Mouse (Mus musculus) adipocyte (in vitro differentiated cells): ENCODE measurements around the gene Rimkla.
A peak's percentile ranks its signal among the peaks of the same experiment; 100 is the strongest.

ENCODE experiments used
- DNase-seq: peaks from one replicate; pipeline ENCODE4 v3.0.0-alpha.2; 2016; ENCODE audit warnings: low spot score

The Rimkla gene

DNA sequence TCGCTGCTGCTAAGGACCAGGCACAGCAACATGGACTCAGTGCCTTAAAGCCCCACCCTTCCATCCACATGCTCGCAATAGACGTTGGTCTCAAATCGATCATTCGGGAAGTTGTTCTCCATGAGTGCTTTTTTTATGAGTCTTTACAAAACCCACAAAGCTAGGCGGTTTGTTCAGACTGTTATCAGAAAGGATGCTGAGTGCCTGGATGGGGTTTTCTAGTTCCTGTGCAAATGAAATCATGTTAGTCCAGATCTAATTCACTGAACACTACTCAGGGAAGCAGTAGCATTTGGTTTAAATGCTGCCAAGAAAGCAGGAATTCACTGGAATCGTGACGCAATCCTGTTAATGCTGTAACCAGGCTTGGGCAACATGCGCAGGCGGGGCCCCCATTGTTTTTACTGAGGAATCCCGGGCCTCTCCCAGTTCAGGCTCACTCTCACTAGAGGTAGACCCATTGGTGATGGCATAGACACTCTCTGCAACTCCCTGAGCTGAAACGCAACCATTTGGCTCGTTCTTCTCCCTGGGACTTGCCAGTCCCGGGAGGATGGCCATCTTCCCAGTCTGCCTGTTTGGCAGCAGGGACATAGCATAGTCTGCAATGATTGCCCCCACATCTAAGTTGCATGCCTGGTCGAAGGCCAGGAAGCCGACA is 24.6 kb downstream of the Rimkla start:
- DNase-seq, result peak; percentile 69

- no peak for DNase-seq
These were observed 26.6 kb downstream of the Rimkla start for GRCm38 (mm10) chr4:119465841-119466240.

DNA sequence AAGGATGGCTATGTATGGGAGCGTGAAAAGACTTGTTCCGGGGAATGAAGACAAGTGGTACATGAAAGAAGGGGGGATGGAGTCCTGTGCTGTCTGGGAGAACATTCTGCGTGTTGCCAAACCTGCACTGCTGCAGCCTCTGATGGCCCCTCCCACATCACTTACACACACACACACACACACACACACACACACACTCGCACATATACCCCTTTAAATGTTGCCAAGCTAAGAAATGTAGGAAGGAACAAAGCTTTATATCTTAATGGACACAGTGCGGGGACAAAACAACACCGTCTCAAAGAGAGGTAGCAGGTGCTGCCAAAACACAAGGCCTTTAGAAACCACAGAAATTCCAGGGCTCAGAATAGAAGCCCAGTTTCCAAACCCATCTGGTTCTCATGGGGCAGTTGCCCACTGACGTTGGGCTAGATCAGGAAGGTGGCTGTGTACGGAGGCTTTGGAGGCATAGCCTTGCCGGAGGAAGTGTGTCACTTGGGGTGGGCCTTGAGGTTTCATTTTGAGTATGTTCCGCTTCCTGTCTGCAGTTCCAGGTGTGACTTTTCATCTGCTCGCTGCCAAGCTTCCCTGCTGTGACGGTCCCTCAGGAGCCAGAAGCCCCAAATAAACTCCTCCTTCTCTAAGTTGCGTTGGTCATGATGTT is 28.5 kb downstream of the Rimkla start:
- DNase-seq, result no peak

DNA sequence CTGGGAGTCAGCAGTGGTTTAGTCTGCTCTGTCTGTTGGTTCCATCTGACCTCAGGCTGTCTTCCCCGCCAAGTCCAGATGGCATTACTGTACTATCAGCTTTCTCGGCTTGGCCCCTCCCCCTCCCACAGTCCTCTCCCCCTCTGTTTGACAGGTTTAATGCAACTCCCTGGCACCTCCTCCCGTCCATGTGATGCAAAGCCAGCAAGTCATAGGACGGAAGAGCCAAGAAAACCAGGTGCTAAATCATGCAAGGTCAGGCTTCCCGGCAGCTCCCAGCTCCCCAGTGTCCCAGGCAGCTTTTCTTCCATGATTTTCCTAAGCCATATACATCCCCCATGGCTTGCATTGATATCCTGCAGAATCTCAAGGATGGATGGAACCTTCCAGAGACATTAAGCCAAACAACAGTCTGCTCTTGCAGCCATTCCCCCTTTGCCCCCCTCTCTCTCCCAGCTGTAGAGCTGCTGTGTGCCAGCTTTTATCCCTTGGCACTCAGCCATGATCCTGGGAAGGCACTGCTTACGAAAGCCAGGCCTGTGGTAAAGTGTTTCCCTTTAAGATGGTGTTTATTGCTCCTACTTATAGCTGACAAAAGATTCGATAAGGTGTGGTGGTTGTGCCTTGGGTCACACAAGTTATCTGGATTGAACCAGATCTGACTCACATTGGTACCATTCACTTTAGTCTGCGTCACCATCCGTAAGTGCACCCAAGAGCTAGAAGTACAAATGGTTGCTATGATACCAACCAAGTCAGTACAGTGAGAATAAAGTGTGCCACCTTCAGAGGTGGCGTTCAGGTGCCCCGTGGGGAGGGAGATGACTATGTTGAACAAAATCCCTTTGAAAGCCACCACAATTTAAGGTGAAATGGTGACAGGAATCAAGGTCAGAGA is 29.3 kb downstream of the Rimkla start:
- peak; percentile 89 for DNase-seq

DNA sequence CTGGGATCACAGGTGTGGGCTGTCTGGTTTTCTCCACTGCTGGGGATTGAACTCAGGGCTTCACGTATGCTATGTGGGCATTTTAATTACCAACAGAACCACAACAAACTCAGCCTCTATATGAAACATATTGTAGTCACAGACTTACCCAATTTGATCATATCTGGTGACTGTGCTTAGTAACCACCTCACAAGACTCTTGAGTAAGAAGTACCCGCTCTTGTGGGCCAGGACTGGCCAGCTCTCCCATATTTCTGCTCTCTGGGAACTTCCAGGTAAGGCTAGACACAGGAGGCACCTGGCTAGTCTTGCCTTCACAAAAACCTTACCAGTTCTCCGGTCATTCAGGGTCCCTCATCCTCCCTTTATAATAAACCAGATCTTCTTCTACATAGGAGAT is 30.0 kb downstream of the Rimkla start:
- DNase-seq, result no peak

GRCm38 (mm10) chr4:119460728-119461141 is 31.7 kb downstream of the Rimkla start:
- DNase-seq, result peak; percentile 72

DNA sequence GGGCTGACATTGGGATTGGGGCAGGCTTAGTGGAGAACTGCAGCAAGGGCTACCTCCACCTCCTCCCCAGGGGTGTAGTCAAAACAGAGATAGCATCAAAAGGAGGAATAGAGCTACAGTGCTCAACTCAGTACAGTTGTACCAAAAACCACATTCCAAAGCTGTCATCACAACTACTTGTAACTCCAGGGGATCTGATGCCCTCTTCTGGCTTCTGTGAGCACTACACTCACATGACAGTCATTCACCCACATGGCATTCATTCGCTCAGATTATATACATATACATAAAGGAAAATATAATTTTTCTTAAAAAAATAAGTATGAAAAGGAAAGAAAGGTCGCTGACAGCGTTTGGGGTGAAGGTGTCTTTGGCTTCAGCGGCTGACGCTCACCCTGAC is 32.1 kb downstream of the Rimkla start:
- peak; percentile 14 for DNase-seq

GRCm38 (mm10) chr4:119453533-119453932 is 38.9 kb downstream of the Rimkla start:
- no peak for DNase-seq

DNA sequence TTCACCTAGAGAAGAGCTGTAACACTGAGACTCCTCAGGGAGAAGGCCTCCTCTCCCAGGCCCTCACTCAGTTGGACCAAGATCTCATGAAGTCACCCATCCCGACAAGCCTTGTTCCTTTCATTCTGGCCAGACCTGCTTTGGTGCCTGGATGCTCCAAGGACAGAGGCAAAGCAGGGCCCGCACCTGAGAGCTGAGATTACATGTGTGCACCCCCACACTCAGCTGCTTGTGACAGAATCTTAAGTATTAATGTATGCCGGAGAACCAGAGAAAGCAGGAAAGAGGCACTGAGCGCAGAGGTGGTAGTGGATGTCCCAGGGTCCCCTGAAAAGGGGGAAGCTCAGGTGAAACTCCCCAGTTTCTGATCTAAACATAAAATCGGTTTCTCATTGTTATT is 39.3 kb downstream of the Rimkla start:
- no peak for DNase-seq

- DNase-seq, result no peak
These were observed 42.0 kb downstream of the Rimkla start for GRCm38 (mm10) chr4:119450436-119450835.

GRCm38 (mm10) chr4:119447786-119448185 is 44.6 kb downstream of the Rimkla start:
- no peak for DNase-seq

GRCm38 (mm10) chr4:119447261-119447660 is 45.2 kb downstream of the Rimkla start:
- DNase-seq, result no peak

- DNase-seq, result no peak
These were observed 49.9 kb downstream of the Rimkla start for GRCm38 (mm10) chr4:119442539-119442938.

GRCm38 (mm10) chr4:119441836-119442235 is 50.6 kb downstream of the Rimkla start:
- no peak for DNase-seq

GRCm38 (mm10) chr4:119437936-119438335 is 54.5 kb downstream of the Rimkla start:
- no peak for DNase-seq

GRCm38 (mm10) chr4:119430678-119431077 is 61.8 kb downstream of the Rimkla start:
- peak; percentile 39 for DNase-seq

DNA sequence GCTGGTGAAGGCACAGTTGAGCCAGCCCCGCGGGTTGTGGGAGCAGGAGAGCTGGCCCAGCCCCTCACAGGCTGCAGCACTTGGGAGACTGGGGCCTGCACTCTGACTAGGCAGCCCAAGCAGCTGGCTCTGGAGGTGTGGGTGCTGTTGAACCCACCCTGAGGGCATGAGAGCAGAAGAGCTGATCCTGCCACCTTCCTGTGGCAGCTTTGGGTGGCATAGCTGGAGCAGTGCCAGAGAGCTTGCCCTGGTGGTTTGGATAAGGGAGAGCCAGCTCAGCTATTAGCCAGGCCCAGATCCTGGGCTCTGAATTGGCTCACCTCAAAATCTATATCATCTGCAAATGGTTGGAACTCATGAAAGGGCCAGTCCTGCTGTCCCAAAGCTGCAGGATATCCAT is 64.7 kb downstream of the Rimkla start:
- no peak for DNase-seq

DNA sequence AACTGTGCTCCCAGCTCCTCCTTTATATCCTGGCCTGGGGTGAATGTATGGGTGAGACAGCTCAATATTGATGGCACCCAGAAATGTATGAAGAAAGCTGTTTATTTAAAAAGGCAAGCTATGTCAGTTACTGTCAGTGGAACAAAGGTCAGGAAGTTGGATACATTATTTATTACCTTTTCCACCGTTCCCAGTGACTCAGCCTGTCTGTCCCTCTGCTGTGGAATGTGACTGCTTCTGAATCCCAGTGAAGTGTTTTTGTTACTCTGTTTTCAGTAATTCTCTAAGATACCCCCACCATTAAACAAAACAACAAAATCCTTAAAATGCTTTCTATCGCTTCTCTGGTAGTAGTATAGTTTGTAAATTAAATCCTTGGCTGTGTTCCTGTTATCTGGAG is 66.8 kb downstream of the Rimkla start:
- DNase-seq, result peak; percentile 50

DNA sequence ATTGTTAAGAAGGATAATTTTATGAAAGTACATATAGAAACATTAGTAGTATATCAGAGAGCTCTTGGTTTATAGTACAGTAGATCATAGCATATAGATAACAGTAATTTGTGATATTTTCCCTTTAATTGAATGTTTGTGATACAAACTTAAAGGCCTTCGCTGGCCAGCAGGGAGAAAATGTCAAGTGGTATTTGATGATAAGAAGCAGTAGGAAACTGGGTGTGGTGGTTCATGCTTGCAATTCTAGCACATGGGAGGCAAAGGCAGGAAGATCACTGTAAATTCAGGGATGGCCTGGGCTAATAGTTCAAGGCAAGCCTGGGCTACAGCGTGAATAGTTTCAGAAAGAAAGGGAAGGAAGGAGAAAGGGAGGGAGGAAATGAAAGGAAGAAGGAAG is 67.4 kb downstream of the Rimkla start:
- DNase-seq, result no peak

GRCm38 (mm10) chr4:119422294-119422964 is 70.0 kb downstream of the Rimkla start, which contains the start of the genes Ppcs and Zmynd12:
Gene Ppcs, minus strand, starts transcription at chr4:119422420.
Gene Zmynd12, plus strand, starts transcription at chr4:119422814.
- DNase-seq, result peak; percentile 92

GRCm38 (mm10) chr4:119421921-119422293 is 70.5 kb downstream of the Rimkla start:
- peak; percentile 45 for DNase-seq

DNA sequence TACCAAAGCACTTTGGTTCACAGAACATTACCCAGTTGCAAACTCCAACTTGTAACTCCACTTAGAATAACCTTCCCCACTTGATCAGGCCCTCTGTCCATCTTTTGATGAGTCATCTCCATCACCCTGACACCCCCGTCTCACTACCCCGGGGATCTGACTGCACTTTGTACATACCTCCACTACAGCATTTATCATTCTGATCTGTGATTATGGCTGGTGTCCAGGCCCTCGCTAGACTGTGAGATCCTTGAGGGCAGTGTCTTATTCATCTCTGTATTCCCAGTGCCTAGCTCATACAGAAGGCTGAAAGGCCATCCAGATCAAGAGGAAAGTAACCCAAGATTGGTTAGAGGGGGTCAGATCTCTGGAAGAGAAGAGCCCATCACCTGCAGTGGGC is 71.2 kb downstream of the Rimkla start:
- no peak for DNase-seq
